Mouse (Mus musculus) neutrophil, adult 83 days (primary cell): Measurements from ENCODE around the gene Vmn1r202. TPM values are rescaled to one million over a fixed set of nuclear protein-coding genes. Genes with fewer than 3 reads are reported as not detected.

Source experiments
- total RNA-seq, 2 experiments: library from RNA; stranded (reverse); gene quantifications; one replicate each; pipeline ENCODE4 v1.2.4; 2023

Vmn1r202 gene
- not detected for total RNA-seq

DNA sequence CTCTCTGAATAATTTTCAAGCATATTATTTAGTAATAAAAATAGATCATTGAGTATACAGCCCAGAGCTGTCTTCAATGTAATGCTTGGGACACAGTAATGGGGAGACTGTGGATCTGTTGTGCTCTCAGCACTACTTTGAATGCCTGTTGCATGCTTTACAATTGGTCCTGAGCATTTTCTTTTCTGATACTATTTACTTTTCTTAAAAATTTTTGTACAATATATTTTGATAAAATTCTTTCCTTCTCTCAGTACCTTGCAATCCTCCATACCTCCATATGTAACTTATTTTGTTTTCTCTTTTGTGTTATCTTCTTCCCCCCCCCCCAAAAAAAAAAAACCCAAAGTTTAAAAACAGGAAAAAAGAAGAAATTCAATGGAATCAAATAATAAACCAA, at the start of gene Vmn1r202:
TSS of gene Vmn1r202 (minus strand) at position 101 of the 400 bp plus-strand sequence.

DNA sequence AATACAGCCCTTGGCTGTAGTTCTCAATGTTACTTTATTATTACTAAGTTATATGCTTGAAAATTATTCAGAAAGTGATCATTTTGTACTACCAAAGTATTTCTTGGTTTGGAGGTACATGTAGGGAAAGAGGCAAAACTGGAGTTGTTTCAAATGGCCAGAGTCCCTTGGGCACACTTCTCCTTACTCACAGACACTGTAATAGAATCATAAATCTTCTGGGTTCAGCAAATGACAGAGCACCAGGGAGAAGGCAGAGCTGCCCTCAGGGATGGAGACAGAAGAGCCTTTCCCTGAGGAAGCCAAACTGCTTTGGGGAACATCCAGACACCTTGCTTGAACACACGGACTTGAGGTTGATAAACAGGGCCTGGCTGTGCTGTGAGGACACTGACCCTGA, 47.7 kb upstream of the Vmn1r202 start, which contains the start of gene Vmn1r204:
TSS of gene Vmn1r204 (plus strand) at position 301 of the 400 bp plus-strand sequence.

DNA sequence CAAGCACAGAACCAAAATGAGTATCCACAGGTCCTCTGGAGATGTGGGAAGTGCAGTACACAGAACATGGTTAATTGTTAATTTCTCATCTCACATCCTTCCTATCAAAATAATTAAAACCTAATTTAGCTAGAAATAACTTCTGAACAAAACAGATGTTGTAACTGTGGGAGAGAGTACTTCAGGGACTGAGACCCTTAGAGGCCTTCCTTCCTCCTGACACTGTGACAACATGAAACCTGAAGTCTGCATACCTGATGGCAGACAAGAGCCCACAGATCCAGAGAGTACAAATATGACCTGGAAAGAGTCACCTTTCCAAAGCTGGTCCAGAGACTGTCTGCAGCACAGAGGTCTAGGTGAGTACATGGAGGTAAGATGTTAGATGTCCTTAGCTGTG, 12.6 kb upstream of the Vmn1r202 start, which contains the start of gene Vmn1r203:
TSS of gene Vmn1r203 (plus strand) at position 301 of the 400 bp plus-strand sequence.

DNA sequence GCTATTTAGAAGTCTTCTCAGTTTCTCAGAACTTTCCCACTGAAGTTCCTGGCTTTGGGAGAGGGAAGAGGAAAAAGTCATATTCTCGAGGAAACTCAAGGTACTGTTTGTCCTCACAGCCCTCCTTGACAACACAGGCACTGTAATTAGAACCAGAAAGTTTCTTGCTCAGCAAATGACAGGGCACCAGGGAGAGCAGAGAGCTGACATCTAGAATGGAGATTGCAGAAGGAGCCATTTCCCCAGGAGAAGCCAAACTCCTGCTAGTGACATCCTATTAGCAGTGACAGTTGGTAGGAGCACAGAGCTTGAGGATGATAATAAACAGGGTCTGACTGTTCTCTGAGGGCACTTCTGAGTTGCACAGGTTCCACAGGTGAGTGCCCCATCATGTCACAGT, 33.6 kb downstream of the Vmn1r202 start, which contains the start of gene Vmn1r201:
TSS of gene Vmn1r201 (plus strand) at position 301 of the 400 bp plus-strand sequence.

Other genes starting within 250 kb of the Vmn1r202 start
- not detected for gene Vmn1r195, start 234.9 kb downstream of the Vmn1r202 start, total RNA-seq
- gene Vmn1r196, start 215.5 kb downstream of the Vmn1r202 start, total RNA-seq, result not detected
- gene Vmn1r197, start 180.8 kb downstream of the Vmn1r202 start, total RNA-seq, result not detected
- not detected for gene Vmn1r198, start 155.0 kb downstream of the Vmn1r202 start, total RNA-seq
- not detected for gene Vmn1r199, start 125.6 kb downstream of the Vmn1r202 start, total RNA-seq
- gene Vmn1r200, start 115.0 kb downstream of the Vmn1r202 start, total RNA-seq, result not detected
- not detected for gene Vmn1r201, start 33.5 kb downstream of the Vmn1r202 start, total RNA-seq
- gene Vmn1r203, start 12.7 kb upstream of the Vmn1r202 start, total RNA-seq, result not detected
- gene Vmn1r204, start 47.8 kb upstream of the Vmn1r202 start, total RNA-seq, result not detected
- gene Vmn1r205, start 87.6 kb upstream of the Vmn1r202 start, total RNA-seq, result not detected
- not detected for gene Vmn1r206, start 118.9 kb upstream of the Vmn1r202 start, total RNA-seq
- gene Vmn1r207-ps, start 224.2 kb upstream of the Vmn1r202 start, total RNA-seq, result under 1 TPM in 1 of 2 experiments, not detected in 1; 0.07 TPM